Mouse (Mus musculus): ENCODE measurements around the gene Trim41. TPM values are rescaled to one million over a fixed set of nuclear protein-coding genes. Genes with fewer than 3 reads are reported as not detected.
A peak's percentile ranks its signal among the peaks of the same experiment; 100 is the strongest.
"Not testable (repeated sequence)": the region's sequence is repeated elsewhere in the genome, so short reads cannot be mapped to it uniquely, and the experiment has no call there.

Gene Trim41
- polyA plus RNA-seq, 1 experiment from 2014 or later, result 6.2 TPM

DNA sequence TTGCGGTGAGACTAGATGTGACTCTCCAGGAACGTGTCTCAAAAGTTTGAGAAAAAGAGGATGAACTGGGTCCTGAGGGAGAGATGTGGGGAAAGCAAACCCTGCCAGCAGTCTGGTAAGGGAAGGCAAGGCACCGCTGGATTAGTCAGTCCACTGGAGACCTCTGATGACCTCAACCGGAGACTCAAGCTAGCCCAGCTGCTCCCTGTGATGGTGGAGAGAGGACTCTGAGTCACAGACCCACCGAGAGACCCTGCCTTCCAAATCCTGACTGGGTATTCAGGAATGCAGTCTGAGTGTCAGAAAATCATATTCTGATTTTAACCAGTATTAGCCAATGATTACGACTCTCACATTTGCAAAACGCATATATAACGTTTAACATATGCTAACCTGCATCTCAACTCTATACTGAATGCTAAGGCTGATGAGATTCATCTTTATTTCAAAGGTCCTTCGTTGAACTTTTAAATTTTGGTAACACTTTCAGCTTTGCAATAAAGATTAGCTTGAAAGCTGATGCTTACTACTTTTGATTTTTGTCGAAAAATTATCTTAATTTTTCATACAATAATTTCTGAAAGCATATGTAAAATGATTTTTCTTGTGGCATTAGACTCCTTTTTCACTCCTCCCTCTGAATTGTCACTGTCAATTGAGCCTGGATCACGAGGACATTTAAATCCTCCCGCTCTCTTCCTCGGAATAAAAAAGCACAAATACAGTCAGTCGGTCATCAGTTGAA, 5.8 kb upstream of the Trim41 start:
- H3K4me3 ChIP-seq, result peak overlapping the region; percentile 38
- H3K36me3 ChIP-seq, result no peaks in the 10 kb centered on the region

DNA sequence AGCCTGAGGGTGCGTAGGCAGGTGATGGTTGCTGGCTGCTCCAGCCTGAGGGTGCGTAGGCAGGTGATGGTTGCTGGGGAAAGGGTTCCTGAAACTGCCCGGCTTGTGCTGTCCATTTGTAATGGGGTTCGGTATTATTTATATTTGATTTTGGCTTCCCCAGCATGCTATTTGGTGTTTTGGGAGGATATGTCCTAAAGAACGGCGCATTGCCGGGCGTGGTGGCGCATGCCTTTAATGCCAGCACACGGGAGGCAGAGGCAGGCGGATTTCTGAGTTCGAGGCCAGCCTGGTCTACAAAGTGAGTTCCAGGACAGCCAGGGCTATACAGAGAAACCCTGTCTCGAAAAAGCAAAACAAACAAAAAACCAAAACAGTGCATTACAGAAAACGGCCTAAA, 4.1 kb upstream of the Trim41 start:
- H3K27ac ChIP-seq (replicated peaks); ATAC-seq (ENCODE audit: low FRiP score, low read depth); H3K9ac ChIP-seq (replicated peaks); H3K4me2 ChIP-seq (replicated peaks); H3K4me3 ChIP-seq; H3K9me3 ChIP-seq; H3K36me3 ChIP-seq: not testable (repeated sequence)
- WGBS, result 85% methylated on average over 14 of the region's 14 CpGs
- Histone ChIP-seq H3K27me3 (peaks cover 22% of the 10 kb centered on the region), H3K4me1 (peaks cover 10% of the 10 kb centered on the region)

More for the DNA sequence above, 5.8 kb upstream of the Trim41 start:
- ATAC-seq (ENCODE audit: low FRiP score, low read depth), result no peak
- no peaks in the 10 kb centered on the region for H3K9me3 ChIP-seq
- no peak overlapping the region for H3K9ac ChIP-seq (replicated peaks)
- 33% methylated on average over 14 of the region's 14 CpGs for WGBS
- H3K4me1 ChIP-seq, result peaks cover 12% of the 10 kb centered on the region
- H3K27me3 ChIP-seq, result peaks cover 24% of the 10 kb centered on the region
- H3K4me2 ChIP-seq (replicated peaks), result peak overlapping the region; percentile 54
- H3K27ac ChIP-seq (replicated peaks), result no peak overlapping the region

DNA sequence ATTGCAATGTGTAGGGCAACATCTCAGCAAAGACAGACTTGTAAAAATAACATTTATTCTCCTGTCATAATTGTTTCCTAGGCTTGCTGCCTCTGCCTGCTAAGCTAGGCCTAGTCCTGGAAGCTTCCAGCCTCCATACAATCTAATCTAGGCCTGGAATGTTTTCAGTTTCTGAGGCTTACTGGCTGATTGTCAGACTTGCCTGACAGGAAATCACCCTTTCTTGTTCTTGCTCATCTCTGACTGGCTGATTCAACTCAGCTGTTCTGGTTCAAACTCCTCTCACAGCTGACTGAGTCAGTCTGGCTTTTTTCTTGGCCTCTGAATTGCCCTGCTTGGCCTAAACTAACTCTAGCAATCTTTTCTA, 3.1 kb upstream of the Trim41 start:
- H3K36me3 ChIP-seq, result no peaks in the 10 kb centered on the region
- no peak overlapping the region for H3K27ac ChIP-seq (replicated peaks)
- H3K4me2 ChIP-seq (replicated peaks), result no peak overlapping the region
- peaks cover 20% of the 10 kb centered on the region for H3K4me1 ChIP-seq
- no peak overlapping the region for H3K9ac ChIP-seq (replicated peaks)
- no peaks in the 10 kb centered on the region for H3K9me3 ChIP-seq
- H3K27me3 ChIP-seq, result peaks cover 22% of the 10 kb centered on the region
- H3K4me3 ChIP-seq, result no peak overlapping the region
- no peak for ATAC-seq (ENCODE audit: low FRiP score, low read depth)

DNA sequence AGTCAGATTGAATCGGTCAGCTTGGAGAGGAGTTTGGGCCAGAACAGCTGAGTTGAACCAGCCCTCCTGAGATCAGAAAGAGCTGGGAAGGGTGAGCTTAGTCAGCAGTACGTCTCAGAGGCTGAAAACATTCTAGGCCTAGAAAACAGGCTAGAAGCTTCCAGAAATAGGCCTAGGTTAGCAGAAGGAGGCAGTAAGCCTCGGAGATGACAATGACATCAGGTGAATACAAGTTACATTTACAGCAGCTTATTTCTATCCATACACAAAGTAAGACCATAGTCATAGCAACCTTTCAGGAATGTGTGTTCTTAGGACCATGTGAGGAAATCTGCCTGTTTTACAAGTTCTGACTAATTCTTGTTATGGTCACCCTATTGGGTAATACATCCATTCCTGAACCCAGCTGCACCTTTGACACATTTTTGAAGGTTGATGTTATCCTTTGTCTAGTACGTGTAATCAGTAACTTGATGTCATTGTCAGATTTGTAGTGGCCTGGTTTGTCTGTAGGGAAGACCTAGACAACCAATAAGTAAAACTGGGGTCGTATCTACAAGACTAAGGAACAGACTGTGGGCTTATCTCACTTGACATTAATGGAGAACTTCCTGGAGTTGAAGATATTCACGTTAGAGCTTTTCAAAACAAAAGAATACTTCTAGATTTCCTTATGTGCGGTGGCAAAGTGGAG, 2.6 kb upstream of the Trim41 start:
- Histone ChIP-seq H3K27ac (replicated peaks) (no peak overlapping the region), H3K9me3 (no peaks in the 10 kb centered on the region), H3K4me2 (replicated peaks) (no peak overlapping the region), H3K27me3 (peaks cover 18% of the 10 kb centered on the region), H3K9ac (replicated peaks) (no peak overlapping the region), H3K4me1 (peaks cover 26% of the 10 kb centered on the region), H3K4me3 (no peak overlapping the region), H3K36me3 (no peaks in the 10 kb centered on the region)
- 81% methylated on average over 7 of the region's 7 CpGs for WGBS
- ATAC-seq (ENCODE audit: low FRiP score, low read depth), result no peak

DNA sequence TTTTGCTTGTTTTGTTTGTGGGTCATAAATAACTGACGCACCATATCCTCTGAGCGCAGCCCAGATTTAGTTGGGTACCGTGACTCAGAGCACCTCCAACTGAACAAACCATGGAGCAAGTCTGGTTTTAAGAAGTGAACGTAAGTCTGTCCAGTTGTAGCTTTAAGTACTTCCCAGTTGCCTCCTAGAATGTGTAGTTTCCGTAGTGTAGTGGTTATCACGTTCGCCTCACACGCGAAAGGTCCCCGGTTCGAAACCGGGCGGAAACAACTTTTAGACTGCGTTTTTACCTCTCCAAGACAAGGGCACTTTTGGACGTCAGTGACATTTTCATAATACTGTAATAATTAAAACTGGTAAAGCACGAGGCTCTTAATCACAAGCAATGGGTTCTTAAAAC, 1.2 kb upstream of the Trim41 start:
- H3K27me3 ChIP-seq, result peaks cover 7% of the 10 kb centered on the region
- H3K36me3 ChIP-seq, result 0 out of 2 replicates have a peak, but pooled peaks cover 3% of the 10 kb centered on the region
- no peak overlapping the region for H3K27ac ChIP-seq (replicated peaks)
- H3K4me1 ChIP-seq, result peaks cover 24% of the 10 kb centered on the region
- under 1% methylated on average over 16 of the region's 16 CpGs for WGBS
- H3K9ac ChIP-seq (replicated peaks), result peak overlapping the region; percentile 46
- H3K4me3 ChIP-seq, result peak overlapping the region; percentile 88
- no peaks in the 10 kb centered on the region for H3K9me3 ChIP-seq
- no peak for ATAC-seq (ENCODE audit: low FRiP score, low read depth)
- H3K4me2 ChIP-seq (replicated peaks), result peak overlapping the region; percentile 81

DNA sequence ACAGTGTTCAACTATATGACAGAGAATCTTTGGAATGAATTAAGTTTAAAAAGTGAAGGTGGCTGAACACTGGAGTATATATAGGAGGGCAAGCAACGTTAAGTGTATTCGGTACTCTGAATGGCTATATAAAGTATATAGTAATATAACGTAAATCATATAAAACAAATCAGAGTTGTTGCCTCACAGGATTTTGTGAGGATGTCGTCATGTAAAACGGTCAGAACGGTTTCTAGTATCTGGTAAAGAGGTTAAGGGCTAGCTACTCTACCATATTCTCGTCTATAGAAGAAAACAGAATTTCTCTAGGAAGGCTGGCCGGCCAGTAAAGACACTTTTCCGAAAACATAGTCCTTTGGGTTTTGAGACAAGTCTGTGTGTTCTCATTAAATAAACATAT, 641 bp upstream of the Trim41 start:
- WGBS, result 9% methylated on average over 9 of the region's 9 CpGs
- Histone ChIP-seq H3K4me3 (peak overlapping the region; percentile 88), H3K4me2 (replicated peaks) (peak overlapping the region; percentile 81), H3K9me3 (no peaks in the 10 kb centered on the region), H3K27ac (replicated peaks) (peak overlapping the region; percentile 94), H3K9ac (replicated peaks) (peak overlapping the region; percentile 46), H3K27me3 (peaks cover 6% of the 10 kb centered on the region), H3K36me3 (0 out of 2 replicates have a peak, but pooled peaks cover 7% of the 10 kb centered on the region), H3K4me1 (peaks cover 23% of the 10 kb centered on the region)
- ATAC-seq (ENCODE audit: low FRiP score, low read depth), result peak; percentile 2; the same call in 1 of the 2 replicates

DNA sequence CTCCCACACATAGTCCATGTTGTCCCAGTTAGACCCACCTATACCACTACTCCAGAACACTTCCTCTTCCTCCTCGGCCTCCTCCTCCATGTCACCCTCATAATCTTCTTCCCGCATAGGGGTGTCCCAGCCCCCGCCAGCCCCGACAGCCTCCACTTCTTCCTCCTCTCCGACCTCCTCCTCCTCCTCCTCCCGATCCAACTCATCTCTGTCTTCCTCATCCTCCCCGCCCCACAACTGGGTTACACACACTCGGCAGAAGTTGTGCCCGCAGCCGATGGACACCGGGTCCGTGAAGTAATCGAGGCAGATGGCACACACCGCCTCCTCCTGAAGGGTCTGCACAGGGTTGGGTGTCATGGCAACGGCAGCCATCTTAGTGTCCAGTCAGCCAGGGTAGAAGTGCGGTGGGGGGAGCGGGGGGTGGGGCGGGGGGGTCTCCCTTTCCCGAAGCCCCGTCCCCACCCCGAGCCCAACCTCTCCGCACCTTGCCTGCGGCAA, 822 bp downstream of the Trim41 start:
- Histone ChIP-seq H3K27me3 (no peaks in the 10 kb centered on the region), H3K36me3 (peaks cover 21% of the 10 kb centered on the region), H3K27ac (replicated peaks) (peak overlapping the region; percentile 94), H3K4me2 (replicated peaks) (peak overlapping the region; percentile 81), H3K9me3 (no peaks in the 10 kb centered on the region), H3K9ac (replicated peaks) (peak overlapping the region; percentile 84), H3K4me1 (peaks cover 23% of the 10 kb centered on the region), H3K4me3 (peak overlapping the region; percentile 88)
- WGBS, result 5% methylated on average over 16 of the region's 23 CpGs
- ATAC-seq (ENCODE audit: low FRiP score, low read depth), result peak; percentile 67

DNA sequence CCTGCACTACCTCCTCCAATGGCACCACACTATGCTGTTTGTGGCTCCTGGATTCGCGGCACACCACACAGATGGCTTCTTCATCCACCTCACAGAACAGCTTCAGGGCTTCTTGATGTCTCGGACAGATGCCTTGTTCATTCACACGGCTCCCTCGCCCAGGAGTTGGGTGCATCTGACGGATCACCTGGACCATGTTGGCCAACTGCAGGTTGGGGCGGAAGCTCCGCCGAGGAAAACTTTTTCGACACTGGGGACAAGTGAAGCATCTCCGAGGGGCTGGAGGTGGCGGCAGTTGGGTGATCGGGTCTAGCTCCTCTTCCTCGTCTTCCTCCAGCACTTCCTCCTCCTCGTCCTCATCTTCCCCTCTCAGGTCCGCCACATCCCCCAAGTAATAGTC, 1.3 kb downstream of the Trim41 start:
- ATAC-seq (ENCODE audit: low FRiP score, low read depth), result no peak
- H3K27ac ChIP-seq (replicated peaks), result peak overlapping the region; percentile 94
- WGBS, result 83% methylated on average over 16 of the region's 16 CpGs

DNA sequence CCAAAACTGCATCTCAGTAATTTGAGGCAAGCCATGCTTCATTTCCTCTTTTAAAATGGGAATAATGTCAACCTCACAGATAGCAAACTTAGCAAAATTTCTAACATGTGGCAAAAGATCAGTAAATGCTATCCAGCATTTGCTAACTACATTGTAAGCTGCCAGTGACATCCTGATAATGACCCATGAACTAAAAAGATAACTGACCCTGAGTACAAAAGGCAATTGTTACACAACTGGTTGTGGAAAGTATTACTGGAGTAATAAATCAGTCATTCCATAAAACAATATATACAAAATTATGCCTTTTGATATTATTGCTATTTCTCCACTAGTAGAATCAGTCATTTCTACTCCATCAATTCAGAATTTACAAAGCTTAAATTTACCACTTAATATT, 3.4 kb downstream of the Trim41 start:
- no peak overlapping the region for H3K4me2 ChIP-seq (replicated peaks)
- ATAC-seq (ENCODE audit: low FRiP score, low read depth), result no peak
- peaks cover 23% of the 10 kb centered on the region for H3K4me1 ChIP-seq
- H3K9ac ChIP-seq (replicated peaks), result no peak overlapping the region
- H3K36me3 ChIP-seq, result peaks cover 46% of the 10 kb centered on the region
- H3K4me3 ChIP-seq, result no peak overlapping the region
- H3K27me3 ChIP-seq, result no peaks in the 10 kb centered on the region
- H3K27ac ChIP-seq (replicated peaks), result no peak overlapping the region
- no peaks in the 10 kb centered on the region for H3K9me3 ChIP-seq

More for the DNA sequence above, 1.3 kb downstream of the Trim41 start:
- Histone ChIP-seq H3K4me1 (peaks cover 23% of the 10 kb centered on the region), H3K9ac (replicated peaks) (peak overlapping the region; percentile 84), H3K36me3 (peaks cover 26% of the 10 kb centered on the region), H3K9me3 (no peaks in the 10 kb centered on the region), H3K4me2 (replicated peaks) (peak overlapping the region; percentile 81), H3K27me3 (no peaks in the 10 kb centered on the region), H3K4me3 (peak overlapping the region; percentile 88)

DNA sequence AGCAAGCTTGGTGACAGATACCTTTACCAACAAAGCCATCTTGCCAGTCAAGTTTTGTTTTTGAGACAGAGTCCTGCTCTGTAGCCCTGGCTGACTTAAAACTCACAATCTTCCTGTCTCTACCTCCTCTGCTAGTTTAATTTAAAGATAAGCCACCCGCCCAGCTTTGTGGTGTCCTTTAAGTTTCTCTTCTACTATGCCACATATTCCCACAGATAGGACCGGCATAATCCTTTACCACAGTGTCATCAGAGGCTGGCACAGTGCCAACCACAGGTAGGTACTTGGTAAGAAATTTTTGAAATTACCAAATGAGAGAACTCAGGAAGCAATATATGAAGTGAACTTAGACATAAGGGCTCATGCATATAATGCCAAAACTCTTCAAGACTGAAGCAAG, 7.0 kb downstream of the Trim41 start:
- Histone ChIP-seq H3K4me3 (no peak overlapping the region), H3K9ac (replicated peaks) (no peak overlapping the region), H3K4me1 (peaks cover 11% of the 10 kb centered on the region), H3K27me3 (no peaks in the 10 kb centered on the region), H3K27ac (replicated peaks) (no peak overlapping the region), H3K4me2 (replicated peaks) (no peak overlapping the region), H3K9me3 (no peaks in the 10 kb centered on the region), H3K36me3 (peaks cover 82% of the 10 kb centered on the region)
- 92% methylated on average over 2 of the region's 2 CpGs for WGBS
- ATAC-seq (ENCODE audit: low FRiP score, low read depth), result no peak

DNA sequence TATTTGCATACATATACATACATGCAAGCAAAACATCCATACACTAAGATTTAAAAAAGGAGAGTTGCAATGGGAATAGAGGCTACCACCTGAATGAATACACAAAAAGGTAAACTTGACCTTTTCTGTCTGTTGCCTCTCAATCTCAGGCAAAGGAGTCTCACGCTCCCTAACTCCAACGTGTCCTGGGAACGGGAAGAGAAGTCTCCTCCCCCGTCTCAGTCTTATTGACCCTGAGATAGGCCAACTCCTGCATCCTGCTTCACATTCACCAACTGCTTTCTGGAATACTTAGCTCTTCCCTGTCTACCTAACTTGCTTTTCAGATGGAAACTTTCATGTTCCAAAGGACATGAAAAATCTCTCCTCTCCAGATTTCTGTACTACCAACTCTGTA, 7.7 kb downstream of the Trim41 start:
- Histone ChIP-seq H3K4me3 (no peak overlapping the region), H3K9me3 (no peaks in the 10 kb centered on the region), H3K4me2 (replicated peaks) (no peak overlapping the region), H3K4me1 (peaks cover 4% of the 10 kb centered on the region; the same call in 1 of the 2 replicates), H3K27ac (replicated peaks) (0 out of 2 replicates have a peak overlapping the region, but pooled peaks have one; percentile 36), H3K36me3 (peaks cover 88% of the 10 kb centered on the region), H3K9ac (replicated peaks) (no peak overlapping the region), H3K27me3 (no peaks in the 10 kb centered on the region)
- no peak for ATAC-seq (ENCODE audit: low FRiP score, low read depth)
- WGBS, result 69% methylated on average over 4 of the region's 4 CpGs

DNA sequence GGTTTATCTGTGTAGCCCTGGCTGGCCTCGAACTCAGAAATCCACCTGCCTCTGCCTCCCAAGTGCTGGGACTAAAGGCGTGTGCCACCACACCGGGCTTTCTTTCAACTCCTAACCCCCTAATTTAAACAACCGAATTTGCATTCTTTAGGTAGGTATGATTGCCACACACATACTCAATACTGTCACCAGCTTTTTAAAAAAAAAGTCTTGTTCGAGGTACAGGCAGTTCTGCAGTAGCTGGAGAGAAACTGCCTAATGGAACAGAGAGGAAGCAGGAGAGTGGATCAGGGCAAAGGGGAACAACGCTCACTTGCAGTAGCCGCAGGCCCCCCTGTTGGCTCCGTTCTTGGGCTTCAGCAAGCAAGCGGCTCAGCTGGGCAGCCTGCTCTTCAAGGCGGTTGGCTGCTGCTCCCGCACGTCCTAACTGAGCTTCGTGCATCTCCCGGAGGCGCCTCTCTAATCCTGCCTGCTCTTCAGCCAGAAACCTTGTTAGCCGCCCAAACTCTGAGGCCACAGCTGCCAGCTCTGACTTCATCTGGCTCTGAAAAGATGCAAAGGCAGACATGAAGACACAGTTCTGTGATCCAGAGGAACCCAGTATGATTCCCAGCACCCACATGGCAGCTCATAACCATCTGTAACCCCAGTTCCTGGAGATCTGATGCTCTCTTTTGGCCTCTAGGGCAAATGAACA, 8.3 kb downstream of the Trim41 start:
- Histone ChIP-seq H3K9ac (replicated peaks) (no peak overlapping the region), H3K4me1 (no peaks in the 10 kb centered on the region), H3K4me3 (no peak overlapping the region), H3K9me3 (no peaks in the 10 kb centered on the region), H3K27me3 (no peaks in the 10 kb centered on the region), H3K27ac (replicated peaks) (peak overlapping the region; percentile 36; the same call in 1 of the 2 replicates), H3K4me2 (replicated peaks) (no peak overlapping the region), H3K36me3 (peaks cover 94% of the 10 kb centered on the region)
- ATAC-seq (ENCODE audit: low FRiP score, low read depth), result no peak
- 71% methylated on average over 16 of the region's 16 CpGs for WGBS
